Comparison of ENCODE assay signal across 9 mouse cellular contexts in genomic region chr1:39001106-39001505, GRCm38 (mm10). TPM values are rescaled to one million over a fixed set of nuclear protein-coding genes. Genes with fewer than 3 reads are reported as not detected.
DNase-seq lines count a peak whose midpoint lies in the region; ATAC-seq and TF ChIP-seq lines count a peak whose summit lies in the region.
"Had no signal": no experiment of that assay in that cellular context is flagged by ENCODE, and none has a peak within 500 bp of the region (broad histone marks: within the 10 kb centered on the region; RNA-seq: fewer than 3 reads in every experiment).

No protein-coding gene starts in this region.

- TF ChIP-seq EP300 in lung, postnatal 0 days (IDR thresholded peaks at IDR 0.05): no peak

- no peak overlapping the region for H3K9ac ChIP-seq in lung, postnatal 0 days (replicated peaks; ENCODE audit: low read depth)
- H3K9ac ChIP-seq: heart, embryonic 13.5 days had no signal

- no peaks in the 10 kb centered on the region for H3K4me1 ChIP-seq in lung, postnatal 0 days (ENCODE audit: insufficient read depth, low read depth, low read length)
- H3K4me1 ChIP-seq: heart, embryonic 13.5 days had no signal

- H3K4me3 ChIP-seq in lung, postnatal 0 days (ENCODE audit: low read depth, low read length): no peak overlapping the region
- H3K4me3 ChIP-seq: heart, embryonic 13.5 days had no signal

- H3K27ac ChIP-seq in lung, postnatal 0 days (ENCODE audit: low read length): no peak overlapping the region
- H3K27ac ChIP-seq: heart, embryonic 13.5 days had no signal

- 14% methylated on average over 5 of the region's 5 CpGs for WGBS in lung, postnatal 0 days

- H3K36me3 ChIP-seq in lung, postnatal 0 days (ENCODE audit: insufficient read depth, low read length): peaks cover 11% of the 10 kb centered on the region; the same call in 1 of the 2 replicates

- no peak overlapping the region for H3K4me2 ChIP-seq in lung, postnatal 0 days (replicated peaks; ENCODE audit: low read depth, low read length)
- H3K4me2 ChIP-seq: heart, embryonic 13.5 days had no signal

- peak; percentile 57 for ATAC-seq in lung, postnatal 0 days

- no peaks in the 10 kb centered on the region for H3K27me3 ChIP-seq in lung, postnatal 0 days (replicated peaks; ENCODE audit: insufficient read depth, low read length)

- peak; percentile 83; the same call in 1 of the 2 replicates for TF ChIP-seq CTCF in brain, embryonic 14.5 days (IDR thresholded peaks at IDR 0.05; ENCODE audit: borderline replicate concordance, extremely low read depth, insufficient read depth, insufficient read length)
- peak; percentile 92 for TF ChIP-seq CTCF in lung, postnatal 0 days (IDR thresholded peaks at IDR 0.05)

- DNase-seq in ES-CJ7 (ENCODE audit: low read depth, low spot score): peak; percentile 81
- DNase-seq in brain, embryonic 14.5 days (ENCODE audit: low read depth): peak; percentile 89
- DNase-seq in fibroblast of lung, adult 2 months (ENCODE audit: low read depth): peak; percentile 44
- DNase-seq in heart, postnatal 10 days: peak; percentile 84 to 90
- peak; percentile 82 for DNase-seq in layer of hippocampus, adult 11-12 months (ENCODE audit: low spot score)
- peak; percentile 83 for DNase-seq in lung, postnatal 0 days (ENCODE audit: low spot score)
- peak; percentile 68 for DNase-seq in ovary, postnatal 36 days (ENCODE audit: low spot score)
- peak; percentile 69 to 74 for DNase-seq in thymus, postnatal 36 days

- no peaks in the 10 kb centered on the region for H3K9me3 ChIP-seq in lung, postnatal 0 days (ENCODE audit: low read length)
- H3K9me3 ChIP-seq: heart, embryonic 13.5 days had no signal

- TF ChIP-seq POLR2A in brain, embryonic 14.5 days (IDR thresholded peaks at IDR 0.05; ENCODE audit: borderline replicate concordance, extremely low read depth, insufficient read depth, insufficient read length, poor library complexity, severe bottlenecking): no peak

- intact Hi-C loops in heart, postnatal 10 days (cut with DNase I): loop anchor here (2.0 kb wide), 2 partner anchors 340 to 530 kb away; no protein-coding TSS in a partner anchor

RNA-seq across cellular contexts. Expression of gene Pdcl3, which starts 15.7 kb away (rescaled TPM):
- polyA plus RNA-seq in brain, embryonic 14.5 days (2012; rRNA removed): 68.0 and 71.8 TPM in 2 replicates
- 10 to 100 TPM; 96.0 to 99.9 TPM for total RNA-seq in heart, postnatal 10 days (2021)
- polyA plus RNA-seq in lung, postnatal 0 days (2015; fragmentation: Nextera tagmentation; extraction: Ambion mirVana): 139 and 155 TPM in 2 replicates
